Mouse (Mus musculus) hindbrain, embryonic 14.5 days (tissue): ENCODE data around the gene Ndufb7. TPM values are rescaled to one million over a fixed set of nuclear protein-coding genes. Genes with fewer than 3 reads are reported as not detected.
"Not testable (repeated sequence)": the region's sequence is repeated elsewhere in the genome, so short reads cannot be mapped to it uniquely, and the experiment has no call there.

ENCODE experiments used
- ATAC-seq: fragments of 200-750 bp; cut with Nextera tagmentation; 2 replicates; pipeline ENCODE4 v1.8.0; 2017; ENCODE audit warnings: moderate number of reproducible peaks, mild to moderate bottlenecking, moderate TSS enrichment, moderate library complexity; ENCODE audit not compliant: low FRiP score
- DNase-seq: peaks from one replicate; pipeline ENCODE4 v3.0.0-alpha.2; 2015; ENCODE audit warnings: low spot score
- H3K27ac ChIP-seq: fragments of 300-500 bp; sonication (generic); 2 replicates; pipeline ENCODE4 v1.5.1; 2014; ENCODE audit warnings: mild to moderate bottlenecking, moderate library complexity
- H3K27me3 ChIP-seq: fragments of 300-500 bp; sonication (generic); 2 replicates; pipeline ENCODE4 v1.6.1; 2014; ENCODE audit warnings: mild to moderate bottlenecking, low read length, mixed read lengths; ENCODE audit not compliant: control insufficient read depth, insufficient read depth
- H3K36me3 ChIP-seq: fragments of 300-500 bp; sonication (generic); replicated peaks from 2 replicates; pipeline ENCODE4 v1.6.1; 2014; ENCODE audit not compliant: control insufficient read depth, insufficient read depth
- H3K4me1 ChIP-seq: fragments of 300-500 bp; sonication (generic); replicated peaks from 2 replicates; pipeline ENCODE4 v1.6.1; 2014; ENCODE audit warnings: antibody characterized with exemption, low read length, mixed read lengths; ENCODE audit not compliant: control insufficient read depth, insufficient read depth
- H3K4me2 ChIP-seq: fragments of 300-500 bp; sonication (generic); replicated peaks from 2 replicates; pipeline ENCODE4 v1.6.1; 2014; ENCODE audit warnings: mild to moderate bottlenecking, moderate library complexity
- H3K4me3 ChIP-seq: fragments of 300-500 bp; sonication (generic); replicated peaks from 2 replicates; pipeline ENCODE4 v1.5.1; 2014; ENCODE audit warnings: mild to moderate bottlenecking, low read length
- H3K9ac ChIP-seq: fragments of 300-500 bp; sonication (generic); 2 replicates; pipeline ENCODE4 v1.6.1; 2014
- H3K9me3 ChIP-seq: fragments of 300-500 bp; sonication (generic); 2 replicates; pipeline ENCODE4 v1.6.1; 2016; ENCODE audit warnings: low read length; ENCODE audit not compliant: control insufficient read depth
- WGBS: fragments of 180-500 bp; shearing (Covaris S2); extraction: QIAGEN DNeasy Blood & Tissue Kit; methylation state at CpG from one replicate; pipeline ENCODE4 v1.1.7; 2014; 5-methylcytosine and 5-hydroxymethylcytosine counted together
- polyA plus RNA-seq: library from polyadenylated mRNA; unstranded; fragments of >200 nt; fragmentation: Nextera tagmentation; extraction: Ambion mirVana; gene quantifications from 2 replicates; pipeline ENCODE4 v1.2.1, GENCODE M21; 2014

Ndufb7 gene
- polyA plus RNA-seq: 321 and 385 TPM in 2 replicates

GRCm38 (mm10) chr8:83566469-83567395 is at the start of gene Ndufb7:
Ndufb7 (plus strand) TSS chr8:83566671.
- Histone ChIP-seq H3K27ac (peak within 1 kb of the TSS; percentile 84), H3K4me2 (peak within 1 kb of the TSS; percentile 55), H3K9ac (peak within 1 kb of the TSS; percentile 78), H3K27me3 (no peaks in the 10 kb centered on the region), H3K36me3 (peaks cover 22% of the 10 kb centered on the region), H3K9me3 (no peaks in the 10 kb centered on the region), H3K4me3 (peak within 1 kb of the TSS; percentile 68), H3K4me1 (peaks cover 15% of the 10 kb centered on the region; the same call in 1 of the 2 replicates)
- ATAC-seq (peak; percentile 89), DNase-seq (peak; percentile 96)
- under 1% methylated on average over 48 of the region's 48 CpGs for WGBS

DNA sequence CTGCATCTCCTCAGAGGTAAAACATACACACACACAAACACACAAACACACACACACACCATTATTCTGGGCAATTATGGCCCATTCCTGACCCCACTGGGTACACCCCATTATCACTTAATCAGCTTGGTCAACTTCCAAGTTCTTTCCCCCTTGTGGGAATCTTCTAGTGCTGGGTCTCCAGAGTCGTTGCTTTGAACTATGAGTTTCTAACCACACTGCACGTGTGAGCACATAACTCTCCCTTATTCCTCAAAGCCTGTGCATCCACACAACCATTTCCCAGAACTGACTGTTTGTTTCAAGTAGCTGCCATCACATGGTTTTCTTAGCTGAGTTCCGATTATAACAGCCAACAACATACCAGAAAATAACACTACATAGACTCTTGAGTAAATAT is 46.0 kb upstream of the Ndufb7 start:
- Histone ChIP-seq H3K36me3 (no peaks in the 10 kb centered on the region), H3K27me3 (no peaks in the 10 kb centered on the region), H3K27ac (no peak overlapping the region), H3K9me3 (no peaks in the 10 kb centered on the region; the same call in 1 of the 2 replicates), H3K4me1 (no peaks in the 10 kb centered on the region), H3K4me2 (no peak overlapping the region), H3K4me3 (no peak overlapping the region), H3K9ac (no peak overlapping the region)
- 81% methylated on average over 3 of the region's 3 CpGs for WGBS
- DNase-seq: no peak
- no peak for ATAC-seq

DNA sequence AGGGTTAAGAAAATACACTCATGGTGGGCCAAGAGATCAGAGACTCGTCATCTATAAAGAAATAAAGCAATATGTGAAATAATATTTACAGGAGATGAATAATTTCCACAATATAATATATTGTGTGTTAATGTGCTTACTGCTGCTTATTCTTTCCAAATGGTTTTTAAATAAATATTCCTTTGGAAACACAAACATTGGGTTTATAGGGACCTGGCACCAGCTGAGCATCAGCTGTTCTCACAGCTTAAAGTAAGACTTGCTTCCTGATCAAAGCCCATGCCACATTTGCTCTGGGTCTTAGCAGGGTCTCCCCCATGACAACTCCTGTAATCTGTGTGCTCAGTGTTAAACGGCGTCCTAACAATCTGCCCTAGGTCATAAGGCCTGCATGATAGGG is 45.6 kb upstream of the Ndufb7 start:
- not testable (repeated sequence) for H3K36me3 ChIP-seq, H3K9ac ChIP-seq, H3K27ac ChIP-seq, DNase-seq, H3K4me3 ChIP-seq, ATAC-seq, H3K4me1 ChIP-seq, H3K27me3 ChIP-seq, H3K4me2 ChIP-seq, H3K9me3 ChIP-seq
- 71% methylated on average over 3 of the region's 3 CpGs for WGBS

DNA sequence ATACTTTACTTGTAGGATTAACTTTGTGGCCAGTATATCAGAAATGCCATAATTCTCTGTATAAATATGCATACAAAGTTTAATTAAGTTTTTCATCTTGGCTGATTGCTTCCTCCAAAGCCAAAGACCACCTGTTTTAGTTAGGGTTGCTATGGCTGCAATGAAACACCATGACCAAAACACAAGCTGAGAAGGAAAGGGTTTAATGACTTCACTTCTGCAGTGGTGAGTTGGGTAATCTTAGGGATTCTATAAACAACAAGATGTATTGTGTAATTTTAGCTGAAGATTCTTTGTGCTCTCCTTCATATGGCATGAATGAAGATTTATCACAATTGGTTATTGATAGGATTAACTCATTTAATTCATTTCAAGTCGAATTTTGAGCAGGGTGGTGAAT is 45.2 kb upstream of the Ndufb7 start:
- Histone ChIP-seq H3K9me3 (no peaks in the 10 kb centered on the region; the same call in 1 of the 2 replicates), H3K36me3 (no peaks in the 10 kb centered on the region), H3K4me1 (no peaks in the 10 kb centered on the region), H3K27ac (no peak overlapping the region), H3K9ac (no peak overlapping the region), H3K27me3 (no peaks in the 10 kb centered on the region), H3K4me2 (no peak overlapping the region), H3K4me3 (no peak overlapping the region)
- ATAC-seq (no peak), DNase-seq (no peak)
- WGBS: 29% methylated on average over 1 of the region's 1 CpGs

- H3K27me3 ChIP-seq: no peaks in the 10 kb centered on the region
- ATAC-seq (no peak), DNase-seq (no peak)
- H3K36me3 ChIP-seq: no peaks in the 10 kb centered on the region
- H3K4me2 ChIP-seq: no peak overlapping the region
- no peak overlapping the region for H3K27ac ChIP-seq
- H3K4me3 ChIP-seq: no peak overlapping the region
- no peaks in the 10 kb centered on the region for H3K4me1 ChIP-seq
- H3K9me3 ChIP-seq: no peaks in the 10 kb centered on the region
- H3K9ac ChIP-seq: no peak overlapping the region
- 85% methylated on average over 2 of the region's 2 CpGs for WGBS
Observed at GRCm38 (mm10) chr8:83534802-83535201, 31.7 kb upstream of the Ndufb7 start.

GRCm38 (mm10) chr8:83535736-83536135 is 30.7 kb upstream of the Ndufb7 start, which contains the start of gene Olfr370:
Olfr370 (plus strand) TSS chr8:83535780.
- H3K9me3 ChIP-seq: no peaks in the 10 kb centered on the region
- H3K27ac ChIP-seq: no peak within 1 kb of the TSS
- no peak within 1 kb of the TSS for H3K4me3 ChIP-seq
- no peaks in the 10 kb centered on the region for H3K27me3 ChIP-seq
- no peak within 1 kb of the TSS for H3K9ac ChIP-seq
- DNase-seq (no peak), ATAC-seq (no peak)
- H3K36me3 ChIP-seq: no peaks in the 10 kb centered on the region
- H3K4me2 ChIP-seq: no peak within 1 kb of the TSS
- no peaks in the 10 kb centered on the region for H3K4me1 ChIP-seq
- 86% methylated on average over 3 of the region's 3 CpGs for WGBS

DNA sequence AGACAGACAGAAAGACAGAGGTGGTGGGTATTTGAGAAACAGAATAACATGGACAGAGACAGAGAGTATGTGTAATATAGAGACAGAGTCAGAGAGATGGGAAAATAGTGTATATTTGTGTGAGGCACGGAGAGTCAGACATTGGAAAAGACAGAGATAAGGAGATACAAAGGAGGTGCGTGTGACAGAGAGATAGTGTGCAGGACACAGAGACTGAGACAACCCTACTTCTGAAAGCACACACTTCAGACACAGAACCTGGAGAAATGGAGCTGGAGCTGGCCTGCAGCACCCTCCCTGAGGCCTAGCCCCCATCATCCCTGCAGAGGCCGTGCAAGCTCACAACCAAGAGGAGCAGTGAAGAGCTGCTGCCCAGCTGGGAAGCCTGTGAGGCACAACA is 3.8 kb upstream of the Ndufb7 start:
- ATAC-seq: no peak
- Histone ChIP-seq H3K9me3 (no peaks in the 10 kb centered on the region), H3K4me1 (peaks cover 7% of the 10 kb centered on the region; the same call in 1 of the 2 replicates), H3K27ac (no peak overlapping the region), H3K36me3 (no peaks in the 10 kb centered on the region), H3K9ac (no peak overlapping the region), H3K27me3 (no peaks in the 10 kb centered on the region), H3K4me2 (no peak overlapping the region), H3K4me3 (no peak overlapping the region)
- DNase-seq: no peak
- 84% methylated on average over 3 of the region's 3 CpGs for WGBS

- no peak overlapping the region for H3K9ac ChIP-seq
- H3K4me2 ChIP-seq: no peak overlapping the region
- DNase-seq: no peak
- H3K36me3 ChIP-seq: no peaks in the 10 kb centered on the region
- H3K9me3 ChIP-seq: no peaks in the 10 kb centered on the region
- peaks cover 13% of the 10 kb centered on the region; the same call in 1 of the 2 replicates for H3K4me1 ChIP-seq
- 77% methylated on average over 4 of the region's 4 CpGs for whole genome bisulfite sequencing
- H3K4me3 ChIP-seq: no peak overlapping the region
- no peak overlapping the region for H3K27ac ChIP-seq
- ATAC-seq: no peak
- no peaks in the 10 kb centered on the region for H3K27me3 ChIP-seq
Observed at GRCm38 (mm10) chr8:83563246-83563645, 3.2 kb upstream of the Ndufb7 start.

GRCm38 (mm10) chr8:83565731-83566375 is 618 bp upstream of the Ndufb7 start:
- Histone ChIP-seq H3K4me2 (no peak overlapping the region), H3K4me1 (peaks cover 15% of the 10 kb centered on the region; the same call in 1 of the 2 replicates), H3K36me3 (peaks cover 15% of the 10 kb centered on the region), H3K9me3 (no peaks in the 10 kb centered on the region), H3K27me3 (no peaks in the 10 kb centered on the region), H3K27ac (no peak overlapping the region), H3K4me3 (no peak overlapping the region), H3K9ac (no peak overlapping the region)
- DNase-seq (no peak), ATAC-seq (peak; percentile 7; the same call in 1 of the 2 replicates)
- WGBS: 72% methylated on average over 9 of the region's 9 CpGs
